Mouse (Mus musculus) heart, adult 2 months (tissue): ENCODE results near the gene Krt8.

ENCODE experiments used
- CTCF ChIP-seq: fragments of 200-600 bp; IDR thresholded peaks from 2 replicates; pipeline ENCODE4 v1.8.1; 2022; ENCODE audit warnings: antibody characterized with exemption, mild to moderate bottlenecking, moderate library complexity
- EP300 ChIP-seq: fragments of 200-500 bp; IDR thresholded peaks from 2 replicates; pipeline ENCODE4 v1.6.1; 2011; ENCODE audit warnings: low read depth, low read length, control low read depth; ENCODE audit not compliant: insufficient read depth

- TF ChIP-seq CTCF = no peak
- TF ChIP-seq EP300 = no peak
These were observed 19.5 kb downstream of the Krt8 start for GRCm38 (mm10) chr15:101984746-101985145.
